Mouse (Mus musculus): Measurements from ENCODE around the gene Gm21830. TPM values are rescaled to one million over a fixed set of nuclear protein-coding genes. Genes with fewer than 3 reads are reported as not detected.
"Not testable (repeated sequence)": the region's sequence is repeated elsewhere in the genome, so short reads cannot be mapped to it uniquely, and the experiment has no call there.

The Gm21830 gene
- polyA plus RNA-seq, 1 experiment from 2014 or later, result not detected

- not testable (repeated sequence) for ATAC-seq (ENCODE audit: low read depth); H3K9me3 ChIP-seq (replicated peaks); H3K27ac ChIP-seq; H3K9ac ChIP-seq; H3K4me2 ChIP-seq; H3K27me3 ChIP-seq; H3K4me3 ChIP-seq (replicated peaks); H3K4me1 ChIP-seq (replicated peaks); DNase-seq; H3K36me3 ChIP-seq
- WGBS (ENCODE audit: insufficient replicate concordance), result 63% methylated on average over 5 of the region's 5 CpGs
These were observed 56.5 kb downstream of the Gm21830 start for GRCm38 (mm10) chr2:67470030-67470429.

GRCm38 (mm10) chr2:67477753-67478152, 64.2 kb downstream of the Gm21830 start:
- Histone ChIP-seq H3K4me2 (no peak overlapping the region), H3K4me1 (replicated peaks) (no peaks in the 10 kb centered on the region), H3K27ac (no peak overlapping the region), H3K27me3 (no peaks in the 10 kb centered on the region), H3K9ac (no peak overlapping the region), H3K9me3 (replicated peaks) (no peaks in the 10 kb centered on the region), H3K36me3 (no peaks in the 10 kb centered on the region), H3K4me3 (replicated peaks) (no peak overlapping the region)
- WGBS (ENCODE audit: insufficient replicate concordance), result 10% methylated on average over 6 of the region's 6 CpGs
- DNase-seq (peak; percentile 7), ATAC-seq (ENCODE audit: low read depth) (no peak)

- DNase-seq, result no peak
- ATAC-seq (ENCODE audit: low read depth), result no peak
- Histone ChIP-seq H3K36me3 (no peaks in the 10 kb centered on the region), H3K9ac (no peak overlapping the region), H3K9me3 (replicated peaks) (no peaks in the 10 kb centered on the region), H3K4me2 (no peak overlapping the region), H3K4me1 (replicated peaks) (no peaks in the 10 kb centered on the region), H3K27ac (no peak overlapping the region), H3K27me3 (no peaks in the 10 kb centered on the region), H3K4me3 (replicated peaks) (no peak overlapping the region)
- WGBS (ENCODE audit: insufficient replicate concordance), result 49% methylated on average over 3 of the region's 3 CpGs
These were observed 67.5 kb downstream of the Gm21830 start for GRCm38 (mm10) chr2:67481051-67481450.

Other genes with a start within 250 kb of the Gm21830 start
- gene Gm26727, start 19.5 kb downstream of the Gm21830 start, polyA plus RNA-seq (2015; fragmentation: Nextera tagmentation; extraction: Ambion mirVana), result not detected in 2 replicates
- not detected in 2 replicates for gene Xirp2, start 32.3 kb downstream of the Gm21830 start, polyA plus RNA-seq (2015; fragmentation: Nextera tagmentation; extraction: Ambion mirVana)
- 0.13 and 0.33 TPM in 2 replicates for gene B3galt1, start 152.1 kb downstream of the Gm21830 start, polyA plus RNA-seq (2015; fragmentation: Nextera tagmentation; extraction: Ambion mirVana)

All from liver, embryonic 13.5 days (tissue).